Mouse (Mus musculus) spleen, embryonic (tissue): Measurements from ENCODE around the gene Mon1a.

Experiments
- CTCF ChIA-PET: fragments of 350-600 bp; sonication (Branson Sonifier 250); formaldehyde crosslinking; loops from one replicate; lab custom pipeline; 2022; lab: Charles Lee

Mon1a gene

DNA sequence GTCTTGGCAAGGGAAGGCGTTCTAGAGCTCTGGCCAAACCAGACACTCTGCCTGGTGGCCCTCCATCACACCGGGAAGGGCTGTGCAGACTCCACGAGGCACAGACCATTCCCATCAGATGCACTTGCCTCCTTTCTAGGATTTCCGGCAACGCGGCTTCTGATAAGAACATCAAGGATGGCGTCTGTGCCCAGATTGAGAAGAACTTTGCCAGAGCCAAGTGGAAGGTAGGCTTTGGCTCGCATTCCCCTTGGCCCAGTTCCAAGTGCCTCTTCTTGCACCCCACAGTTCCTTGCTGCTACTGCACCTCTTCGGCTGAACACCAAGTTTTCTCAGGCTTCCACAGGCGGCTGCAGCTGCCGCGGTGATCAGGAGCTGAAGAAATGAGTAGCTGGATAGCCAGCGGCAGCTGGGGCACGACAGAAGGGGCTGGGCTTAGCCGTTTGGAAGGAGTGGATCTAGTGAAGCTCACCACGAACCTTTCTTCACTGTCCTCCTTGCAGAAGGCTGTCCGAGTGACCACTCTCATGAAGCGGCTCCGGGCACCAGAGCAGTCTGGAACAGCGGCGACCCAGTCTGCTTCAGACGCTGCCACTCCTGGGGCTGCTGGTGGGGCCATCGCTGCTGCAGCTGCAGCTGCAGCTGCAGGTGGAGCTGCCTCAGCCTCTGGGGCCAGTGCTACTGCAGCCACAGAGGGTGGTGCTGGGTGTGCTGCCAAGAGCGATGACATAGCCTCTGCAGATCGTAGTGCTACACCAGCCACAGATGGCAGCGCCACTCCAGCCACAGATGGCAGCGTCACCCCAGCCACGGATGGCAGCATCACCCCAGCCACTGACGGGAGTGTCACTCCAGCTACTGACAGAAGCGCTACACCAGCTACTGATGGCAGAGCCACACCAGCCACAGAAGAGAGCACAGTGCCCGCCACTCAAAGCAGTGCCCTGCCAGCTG, 59.6 kb downstream of the Mon1a start:
- CTCF ChIA-PET: interaction anchor here (1.0 kb wide), 1 partner anchor 43 kb away, joined by 3 read pairs; no protein-coding TSS in a partner anchor

DNA sequence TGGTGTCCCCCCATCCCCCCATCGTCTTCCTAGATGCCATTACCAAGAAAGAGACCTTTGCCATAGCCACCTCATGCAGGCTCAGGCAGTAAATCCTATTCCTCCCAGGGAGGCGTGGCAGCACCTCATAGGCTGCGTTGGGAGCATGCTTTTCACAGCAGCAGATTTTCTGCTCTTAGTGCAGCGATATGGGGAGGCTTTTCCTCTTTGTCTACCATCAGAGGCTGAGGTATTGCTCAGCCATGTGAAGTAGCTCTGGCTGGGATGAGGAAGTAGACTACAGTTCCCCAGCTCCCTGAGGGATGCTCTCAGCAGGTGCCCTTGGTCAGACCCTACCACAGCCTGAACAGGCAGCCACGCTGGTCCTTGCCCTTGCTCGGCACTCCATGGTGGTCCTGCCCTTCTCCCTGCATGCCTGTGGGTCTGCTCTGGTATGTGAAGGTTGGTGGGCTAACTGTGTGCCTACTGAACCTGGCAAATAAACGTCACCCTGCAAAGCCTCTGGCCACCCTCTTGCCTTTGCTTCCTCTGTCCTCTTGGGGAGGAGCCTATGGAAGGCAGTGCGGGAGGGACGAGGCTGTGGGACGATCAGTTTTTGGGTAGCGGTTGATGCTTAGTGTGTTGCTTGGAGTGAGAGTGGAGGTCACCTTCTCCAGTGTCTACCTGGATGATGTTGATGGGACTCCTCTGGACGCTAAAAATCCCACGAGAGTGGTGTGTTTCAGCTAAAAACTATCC, 61.4 kb downstream of the Mon1a start:
- CTCF ChIA-PET: interaction anchor here (0.8 kb wide), 1 partner anchor 55 kb away, joined by 3 read pairs; no protein-coding TSS in a partner anchor

DNA sequence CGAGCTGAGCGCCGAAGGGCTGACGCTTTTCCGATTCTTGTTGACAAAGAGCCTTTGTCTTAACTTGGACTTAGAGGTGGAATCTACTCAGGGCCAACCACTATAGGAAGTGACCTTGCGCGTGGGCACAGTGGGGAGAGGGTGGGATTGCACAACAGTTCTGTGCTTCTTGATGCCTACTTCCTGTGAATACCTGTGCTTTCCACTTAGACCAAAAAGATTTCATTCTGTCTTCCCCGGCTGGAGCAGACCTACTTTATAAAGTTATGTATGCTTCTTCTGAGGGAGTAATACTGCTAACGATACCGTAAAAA, 61.9 kb downstream of the Mon1a start, which contains the start of gene Traip:
TSS of gene Traip (plus strand) at position 215 of the 314 bp plus-strand sequence.
- CTCF ChIA-PET: interaction anchor here (0.8 kb wide), 1 partner anchor 54 kb away, joined by 3 read pairs; no protein-coding TSS in a partner anchor

DNA sequence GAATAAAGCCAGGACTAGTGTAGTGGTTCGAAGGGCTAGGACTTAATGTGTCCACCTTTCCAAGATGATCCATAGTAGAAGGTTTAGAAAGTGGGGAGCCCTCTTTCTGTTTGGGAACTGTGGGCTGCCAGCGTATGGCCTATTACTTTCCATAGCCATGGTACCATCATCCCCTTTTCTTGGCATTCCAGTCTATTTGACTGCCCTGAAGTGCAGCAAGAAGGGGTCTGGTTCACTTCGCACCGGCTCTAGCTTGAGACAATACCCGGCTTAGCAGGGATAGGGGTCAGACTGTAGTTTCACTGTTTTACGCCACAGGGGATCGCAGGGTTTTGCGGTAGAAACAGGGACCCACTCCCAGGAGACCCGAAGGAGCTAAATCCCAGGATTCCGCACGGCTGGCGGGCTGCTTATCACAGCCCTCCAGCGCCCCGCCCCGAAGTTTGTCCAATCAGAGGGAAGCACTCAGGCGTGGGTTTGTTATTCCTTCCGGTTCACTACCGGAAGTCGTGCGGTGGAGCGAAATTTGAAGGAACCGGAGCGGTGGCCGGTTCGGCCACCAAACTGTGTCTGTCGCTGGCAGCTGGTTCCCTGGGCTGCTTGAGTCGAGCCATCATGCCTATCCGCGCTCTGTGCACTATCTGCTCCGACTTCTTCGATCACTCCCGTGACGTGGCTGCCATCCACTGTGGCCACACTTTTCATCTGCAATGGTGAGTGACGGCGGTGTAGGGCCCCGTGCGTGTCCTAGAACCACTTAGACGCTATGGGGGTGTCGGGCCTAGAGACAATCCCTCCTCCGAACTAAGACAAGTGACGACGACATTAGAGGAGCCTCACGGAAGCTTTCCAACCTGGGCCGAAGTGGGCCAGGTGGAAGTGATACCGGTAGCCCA, 62.8 kb downstream of the Mon1a start:
- CTCF ChIA-PET: interaction anchor here (1.6 kb wide), 1 partner anchor 11 kb away, joined by 3 read pairs; no protein-coding TSS in a partner anchor
